Mouse (Mus musculus) intestine, embryonic 14.5 days (tissue): ENCODE measurements at regions not wholly inside any gene's neighbourhood (a gene's known extent, or its start where the extent isn't known, plus 50 kb on each side); places are given as distances from the start of the nearest gene placed in this dataset.

Source experiments
- ATAC-seq: fragments of 200-750 bp; cut with Nextera tagmentation; replicated peaks from 2 replicates; pipeline ENCODE4 v1.8.0; 2017; ENCODE audit warnings: low read depth, moderate number of reproducible peaks, moderate TSS enrichment, moderate library complexity; ENCODE audit not compliant: low FRiP score, low TSS enrichment
- DNase-seq: peaks from one replicate; pipeline ENCODE4 v3.0.0-alpha.2; 2018; ENCODE audit warnings: low spot score
- H3K27ac ChIP-seq: fragments of 300-500 bp; sonication (generic); 2 replicates; pipeline ENCODE4 v1.5.1; 2014; ENCODE audit warnings: low read depth, mild to moderate bottlenecking, control low read depth
- H3K27me3 ChIP-seq: fragments of 300-500 bp; sonication (generic); replicated peaks from 2 replicates; pipeline ENCODE4 v1.6.1; 2014; ENCODE audit warnings: low read length, control low read depth; ENCODE audit not compliant: control insufficient read depth, insufficient read depth
- H3K36me3 ChIP-seq: fragments of 300-500 bp; sonication (generic); 2 replicates; pipeline ENCODE4 v1.6.1; 2014; ENCODE audit warnings: low read length, control low read depth; ENCODE audit not compliant: control insufficient read depth, insufficient read depth
- H3K4me1 ChIP-seq: fragments of 300-500 bp; sonication (generic); replicated peaks from 2 replicates; pipeline ENCODE4 v1.6.1; 2014; ENCODE audit warnings: low read length, control low read depth, mixed read lengths; ENCODE audit not compliant: control insufficient read depth, insufficient read depth
- H3K4me2 ChIP-seq: fragments of 300-500 bp; sonication (generic); 2 replicates; pipeline ENCODE4 v1.6.1; 2014; ENCODE audit warnings: low read length
- H3K4me3 ChIP-seq: fragments of 300-500 bp; sonication (generic); 2 replicates; pipeline ENCODE4 v1.5.1; 2014; ENCODE audit warnings: low read depth, low read length, control low read depth, mixed read lengths
- H3K9ac ChIP-seq: fragments of 300-500 bp; sonication (generic); 2 replicates; pipeline ENCODE4 v1.6.1; 2014; ENCODE audit warnings: mild to moderate bottlenecking, low read length
- H3K9me3 ChIP-seq: fragments of 300-500 bp; sonication (generic); 2 replicates; pipeline ENCODE4 v1.6.1; 2016; ENCODE audit warnings: low read length, control low read depth; ENCODE audit not compliant: control insufficient read depth
- WGBS: fragments of 180-500 bp; shearing (Covaris S2); extraction: QIAGEN DNeasy Blood & Tissue Kit; methylation state at CpG from one replicate; pipeline ENCODE4 v1.1.7; 2014; 5-methylcytosine and 5-hydroxymethylcytosine counted together

DNA sequence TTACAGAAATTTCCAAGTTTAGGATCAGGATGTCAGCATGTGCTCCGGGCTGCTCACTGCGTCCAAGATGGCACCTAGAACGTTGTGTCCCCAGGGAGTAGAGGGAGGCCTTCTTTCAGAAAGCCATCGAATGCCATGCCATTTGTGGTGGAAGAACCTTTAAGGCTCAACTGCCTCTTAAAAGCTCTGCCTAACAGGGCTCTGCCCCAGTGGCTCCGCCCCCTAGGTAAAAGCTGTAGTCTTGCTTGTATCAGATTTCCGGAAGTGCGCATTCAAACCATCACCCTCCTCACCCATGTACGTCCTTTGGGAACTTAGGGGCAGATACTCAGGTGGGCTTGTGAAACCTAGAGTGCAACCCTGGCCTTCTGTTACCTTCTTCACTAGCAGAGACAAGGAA lies 54.0 kb upstream of the Psmd7 start:
- H3K9me3 ChIP-seq, result no peaks in the 10 kb centered on the region
- H3K27me3 ChIP-seq, result no peaks in the 10 kb centered on the region
- ATAC-seq, result no peak
- 82% methylated on average over 8 of the region's 8 CpGs for WGBS
- no peak overlapping the region for H3K9ac ChIP-seq
- no peaks in the 10 kb centered on the region for H3K36me3 ChIP-seq
- no peak overlapping the region for H3K27ac ChIP-seq
- no peak overlapping the region for H3K4me2 ChIP-seq
- H3K4me3 ChIP-seq, result no peak overlapping the region
- no peak for DNase-seq
- no peaks in the 10 kb centered on the region for H3K4me1 ChIP-seq

DNA sequence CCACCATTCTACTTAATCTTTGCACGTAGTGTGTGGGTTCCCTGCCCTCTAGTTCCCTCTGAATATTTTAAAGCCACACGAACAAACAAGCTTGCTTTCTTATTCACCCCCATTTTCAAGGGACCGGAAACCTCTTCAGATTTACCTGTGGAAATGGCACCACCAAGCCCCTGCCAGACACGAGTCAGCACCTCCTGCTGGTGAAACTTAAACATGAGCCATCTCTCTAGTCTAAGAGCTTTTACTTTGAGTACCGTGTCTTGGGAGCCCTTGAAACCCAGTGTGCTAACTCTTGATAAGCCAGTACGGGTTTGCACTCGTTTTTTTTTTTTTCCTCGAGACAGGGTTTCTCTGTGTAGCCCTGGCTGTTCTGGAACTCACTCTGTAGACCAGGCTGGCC lies 59.7 kb upstream of the Psmd7 start:
- no peaks in the 10 kb centered on the region for H3K36me3 ChIP-seq
- no peaks in the 10 kb centered on the region for H3K4me1 ChIP-seq
- WGBS, result 81% methylated on average over 8 of the region's 8 CpGs
- no peaks in the 10 kb centered on the region for H3K27me3 ChIP-seq
- ATAC-seq (no peak), DNase-seq (no peak)
- no peaks in the 10 kb centered on the region for H3K9me3 ChIP-seq
- H3K9ac ChIP-seq, result no peak overlapping the region
- no peak overlapping the region for H3K4me2 ChIP-seq
- no peak overlapping the region for H3K4me3 ChIP-seq
- no peak overlapping the region for H3K27ac ChIP-seq

GRCm38 (mm10) chr8:107650306-107650705 lies 62.0 kb upstream of the Psmd7 start:
- no peaks in the 10 kb centered on the region for H3K36me3 ChIP-seq
- no peaks in the 10 kb centered on the region for H3K27me3 ChIP-seq
- no peak overlapping the region for H3K4me2 ChIP-seq
- ATAC-seq, result no peak
- H3K9me3 ChIP-seq, result no peaks in the 10 kb centered on the region
- H3K9ac ChIP-seq, result no peak overlapping the region
- no peak for DNase-seq
- no peak overlapping the region for H3K4me3 ChIP-seq
- H3K4me1 ChIP-seq, result no peaks in the 10 kb centered on the region
- 77% methylated on average over 9 of the region's 9 CpGs for WGBS
- no peak overlapping the region for H3K27ac ChIP-seq

DNA sequence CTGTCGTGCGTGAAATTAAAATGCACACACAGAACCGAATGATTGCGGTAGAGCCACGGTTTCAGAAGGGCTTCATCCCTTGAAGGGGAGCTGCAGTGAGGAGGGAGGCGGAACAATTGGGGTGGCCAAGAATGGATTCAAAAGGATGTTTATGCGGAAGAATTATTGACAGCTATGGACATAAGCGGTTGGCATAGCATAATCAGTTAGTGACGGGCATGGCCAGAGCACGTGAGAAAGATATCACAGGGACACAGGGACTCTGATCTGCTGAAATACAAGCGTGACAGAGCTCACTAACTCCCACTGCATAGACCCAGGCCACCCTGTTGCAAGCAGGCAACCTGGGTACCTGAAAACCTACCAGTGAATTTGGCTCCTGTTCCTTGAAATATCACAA lies 63.2 kb upstream of the Psmd7 start:
- ATAC-seq (no peak), DNase-seq (no peak)
- Histone ChIP-seq H3K4me1 (no peaks in the 10 kb centered on the region), H3K27ac (no peak overlapping the region), H3K36me3 (no peaks in the 10 kb centered on the region), H3K4me2 (no peak overlapping the region), H3K27me3 (no peaks in the 10 kb centered on the region), H3K9ac (no peak overlapping the region), H3K9me3 (no peaks in the 10 kb centered on the region), H3K4me3 (no peak overlapping the region)
- WGBS, result 92% methylated on average over 11 of the region's 11 CpGs

DNA sequence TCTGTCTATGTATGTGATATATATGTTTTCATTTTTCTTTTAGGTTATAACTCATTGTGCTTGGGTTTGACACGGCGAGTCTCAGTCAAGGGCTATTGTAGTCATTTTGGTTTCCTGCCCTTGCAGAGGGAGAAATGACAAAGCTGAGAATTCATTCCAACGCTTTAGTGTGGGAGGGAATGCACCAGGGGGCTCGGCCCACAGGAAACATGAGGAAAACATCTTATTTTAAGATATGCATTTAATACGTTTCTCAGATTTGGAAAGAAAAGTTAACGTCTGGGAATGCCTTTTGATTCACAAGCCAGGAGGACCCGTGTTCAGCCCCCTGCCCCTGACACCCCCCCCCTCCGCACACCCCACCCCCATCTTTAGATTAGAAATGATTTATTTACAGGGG lies 64.0 kb upstream of the Psmd7 start:
- DNase-seq (no peak), ATAC-seq (no peak)
- Histone ChIP-seq H3K4me2 (no peak overlapping the region), H3K9me3 (no peaks in the 10 kb centered on the region), H3K4me3 (no peak overlapping the region), H3K27me3 (no peaks in the 10 kb centered on the region), H3K36me3 (no peaks in the 10 kb centered on the region), H3K4me1 (no peaks in the 10 kb centered on the region), H3K9ac (no peak overlapping the region), H3K27ac (no peak overlapping the region)
- WGBS, result 59% methylated on average over 8 of the region's 8 CpGs

GRCm38 (mm10) chr8:107653711-107654110 lies 65.4 kb upstream of the Psmd7 start:
- Histone ChIP-seq H3K4me1 (no peaks in the 10 kb centered on the region), H3K9me3 (no peaks in the 10 kb centered on the region), H3K36me3 (no peaks in the 10 kb centered on the region), H3K9ac (no peak overlapping the region), H3K27ac (no peak overlapping the region), H3K27me3 (no peaks in the 10 kb centered on the region), H3K4me3 (no peak overlapping the region), H3K4me2 (no peak overlapping the region)
- DNase-seq, result no peak
- no peak for ATAC-seq
- WGBS, result 88% methylated on average over 10 of the region's 10 CpGs

DNA sequence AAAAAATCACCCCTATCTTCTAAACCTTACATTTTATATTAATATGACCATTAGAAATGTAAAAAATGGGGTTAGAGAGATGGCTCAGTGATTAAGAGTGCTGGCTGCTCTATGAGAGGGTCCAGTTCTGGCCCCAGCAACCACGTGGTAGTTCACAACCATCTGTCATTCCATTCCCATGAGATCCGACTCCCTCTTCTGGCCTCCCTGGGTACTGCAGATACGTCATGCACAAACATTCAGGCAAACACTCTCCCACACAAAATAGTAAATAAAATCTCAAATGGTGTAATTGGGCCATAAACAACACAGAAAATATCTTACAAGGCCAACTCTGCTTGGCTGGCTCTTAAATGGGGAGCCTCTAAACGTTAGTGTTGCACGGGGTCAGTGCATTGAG lies 68.4 kb upstream of the Psmd7 start:
- Histone ChIP-seq H3K27me3 (0 out of 2 replicates have a peak, but pooled peaks cover 3% of the 10 kb centered on the region), H3K4me3 (no peak overlapping the region), H3K4me1 (no peaks in the 10 kb centered on the region), H3K36me3 (no peaks in the 10 kb centered on the region), H3K4me2 (no peak overlapping the region), H3K9me3 (no peaks in the 10 kb centered on the region), H3K27ac (no peak overlapping the region), H3K9ac (no peak overlapping the region)
- WGBS, result 73% methylated on average over 5 of the region's 5 CpGs
- no peak for ATAC-seq
- no peak for DNase-seq

DNA sequence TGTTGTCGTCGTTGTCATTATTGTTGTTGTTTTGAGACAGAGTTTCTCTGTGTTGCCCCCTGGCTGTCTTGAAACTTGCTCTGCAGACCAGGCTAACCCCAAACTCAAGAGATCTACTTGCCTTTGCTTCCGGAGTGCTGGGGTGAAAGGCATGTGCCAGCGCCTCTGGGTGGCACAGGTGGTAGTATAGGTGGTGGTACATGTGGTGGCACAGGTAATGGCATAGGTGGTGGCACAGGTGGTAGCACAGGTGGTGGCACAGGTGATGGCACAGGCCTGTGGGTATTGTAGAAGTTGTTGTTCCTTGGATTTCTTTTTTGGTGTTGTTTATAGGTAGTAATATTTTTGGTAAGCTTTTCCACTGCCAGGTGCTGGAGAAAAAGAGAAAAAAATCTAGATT lies 69.5 kb upstream of the Psmd7 start:
- ATAC-seq (no peak), DNase-seq (no peak)
- Histone ChIP-seq H3K27me3 (0 out of 2 replicates have a peak, but pooled peaks cover 3% of the 10 kb centered on the region), H3K9ac (no peak overlapping the region), H3K9me3 (no peaks in the 10 kb centered on the region), H3K27ac (no peak overlapping the region), H3K4me3 (no peak overlapping the region), H3K4me1 (no peaks in the 10 kb centered on the region), H3K4me2 (no peak overlapping the region), H3K36me3 (no peaks in the 10 kb centered on the region)
- 94% methylated on average over 4 of the region's 4 CpGs for WGBS

GRCm38 (mm10) chr8:107658386-107658785 lies 70.1 kb upstream of the Psmd7 start:
- Histone ChIP-seq H3K4me3 (no peak overlapping the region), H3K9me3 (no peaks in the 10 kb centered on the region), H3K4me1 (no peaks in the 10 kb centered on the region), H3K4me2 (no peak overlapping the region), H3K27me3 (0 out of 2 replicates have a peak, but pooled peaks cover 3% of the 10 kb centered on the region), H3K27ac (no peak overlapping the region), H3K36me3 (no peaks in the 10 kb centered on the region), H3K9ac (no peak overlapping the region)
- WGBS, result 91% methylated on average over 6 of the region's 6 CpGs
- no peak for ATAC-seq
- no peak for DNase-seq
